Mouse (Mus musculus) heart, postnatal 0 days (tissue): Measurements from ENCODE around the gene Smg7.

Source experiments
- CTCF ChIP-seq: IDR thresholded peaks from 2 replicates; pipeline ENCODE4 v1.5.1; 2016; ENCODE audit warnings: antibody characterized with exemption, control low read depth, low read depth
- EP300 ChIP-seq: IDR thresholded peaks from 2 replicates; pipeline ENCODE4 v1.6.1; 2016; ENCODE audit warnings: antibody characterized with exemption, low read depth

GRCm38 (mm10) chr1:152831619-152832018 is 70.8 kb downstream of the Smg7 start:
- TF ChIP-seq CTCF (no peak), EP300 (no peak)
